Mouse (Mus musculus): ENCODE results near the gene Dstyk. TPM values are rescaled to one million over a fixed set of nuclear protein-coding genes. Genes with fewer than 3 reads are reported as not detected.
A peak's percentile ranks its signal among the peaks of the same experiment; 100 is the strongest.
"Not testable (repeated sequence)": the region's sequence is repeated elsewhere in the genome, so short reads cannot be mapped to it uniquely, and the experiment has no call there.

The Dstyk gene
- polyA plus RNA-seq, 1 experiment from 2014 or later, result 14.3 TPM

DNA sequence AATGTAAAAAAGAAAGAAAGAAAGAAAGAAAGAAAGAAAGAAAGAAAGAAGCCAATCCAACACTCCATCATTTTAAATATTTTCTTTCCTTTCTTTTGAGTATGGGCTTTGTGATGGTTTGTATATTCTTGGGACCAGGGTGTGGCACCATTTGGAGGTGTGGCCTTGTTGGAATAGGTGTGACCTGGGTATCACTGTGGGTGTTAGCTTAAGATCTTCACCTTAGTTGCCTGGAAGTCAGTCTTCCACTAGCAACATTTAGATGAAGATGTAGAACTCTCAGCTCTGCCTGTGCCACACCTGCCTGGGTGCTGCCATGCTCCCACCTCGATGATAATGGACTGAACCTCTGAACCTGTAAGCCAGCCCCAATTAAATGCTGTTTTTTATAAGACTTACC lies 52.7 kb downstream of the Dstyk start:
- not testable (repeated sequence) for H3K9me3 ChIP-seq (replicated peaks); H3K4me1 ChIP-seq; H3K9ac ChIP-seq; H3K4me2 ChIP-seq (replicated peaks); H3K36me3 ChIP-seq; H3K27ac ChIP-seq; H3K4me3 ChIP-seq; ATAC-seq (ENCODE audit: low FRiP score); H3K27me3 ChIP-seq
- WGBS, result 90% methylated on average over 1 of the region's 1 CpGs

DNA sequence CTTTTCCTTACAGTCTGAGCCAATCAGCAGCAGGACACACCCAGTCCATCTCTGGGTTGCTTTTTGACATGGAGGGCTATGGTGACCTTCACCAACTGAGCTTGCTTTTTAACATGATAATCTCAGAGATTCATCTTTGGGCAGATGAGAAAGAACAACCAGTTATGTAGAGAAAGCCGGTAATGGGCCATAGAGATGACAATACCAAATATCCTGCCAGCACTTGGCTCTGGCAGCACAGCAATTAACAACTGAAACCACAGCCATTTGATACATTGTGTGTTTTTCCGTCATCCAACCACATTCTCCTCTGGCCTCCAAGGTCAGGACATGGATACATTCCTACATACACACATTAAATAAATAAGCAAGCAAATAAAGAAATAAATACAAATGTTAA lies 53.7 kb downstream of the Dstyk start:
- no peak for ATAC-seq (ENCODE audit: low FRiP score)
- Histone ChIP-seq H3K4me1 (peaks cover 5% of the 10 kb centered on the region), H3K27me3 (no peaks in the 10 kb centered on the region), H3K9ac (no peak overlapping the region), H3K27ac (no peak overlapping the region), H3K9me3 (replicated peaks) (no peaks in the 10 kb centered on the region), H3K4me3 (no peak overlapping the region), H3K36me3 (peaks cover under 1% of the 10 kb centered on the region; the same call in 1 of the 2 replicates), H3K4me2 (replicated peaks) (no peak overlapping the region)
- whole genome bisulfite sequencing, result 88% methylated on average over 2 of the region's 2 CpGs

DNA sequence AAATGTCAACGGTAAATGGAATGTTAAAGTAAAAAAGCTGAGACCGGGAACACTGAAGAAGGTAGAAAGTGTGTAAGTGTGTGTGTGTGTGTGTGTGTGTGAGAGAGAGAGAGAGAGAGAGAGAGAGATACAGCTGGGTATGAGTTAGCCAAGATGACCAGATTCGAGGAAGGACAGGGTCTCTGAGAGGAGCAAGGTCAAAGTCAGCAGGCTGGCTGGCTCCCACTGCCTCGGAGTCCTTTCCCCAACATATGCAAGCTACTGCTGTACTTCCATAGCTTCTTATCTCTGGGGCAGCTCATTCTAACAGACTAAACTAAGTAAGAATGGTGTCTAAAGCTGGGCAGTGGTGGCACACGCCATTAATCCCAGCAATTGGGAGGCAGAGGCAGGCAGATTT lies 54.1 kb downstream of the Dstyk start:
- Histone ChIP-seq H3K4me2 (replicated peaks) (no peak overlapping the region), H3K27me3 (no peaks in the 10 kb centered on the region), H3K4me3 (no peak overlapping the region), H3K9me3 (replicated peaks) (no peaks in the 10 kb centered on the region), H3K9ac (no peak overlapping the region), H3K36me3 (no peaks in the 10 kb centered on the region), H3K27ac (no peak overlapping the region), H3K4me1 (peaks cover 8% of the 10 kb centered on the region)
- WGBS, result 90% methylated on average over 5 of the region's 5 CpGs
- no peak for ATAC-seq (ENCODE audit: low FRiP score)

DNA sequence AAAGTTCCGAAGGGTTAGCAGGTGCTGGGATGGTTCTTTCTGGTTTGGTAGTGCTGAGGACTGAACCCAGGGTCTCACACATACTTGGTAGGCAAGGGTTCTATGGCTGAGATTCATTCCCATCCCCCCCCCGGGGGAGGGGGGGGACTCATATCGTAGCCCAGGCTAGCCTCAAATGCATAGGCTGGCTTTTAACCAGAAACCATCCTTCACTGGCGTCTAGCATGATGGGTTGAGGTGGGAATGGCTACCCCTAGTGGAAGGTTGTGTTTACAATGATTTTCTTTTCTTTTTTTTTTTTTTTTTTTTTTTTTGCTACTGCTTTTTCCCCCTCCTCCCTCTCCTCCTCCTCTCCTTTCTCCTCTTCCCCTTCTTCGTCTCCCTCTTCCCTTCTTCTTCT lies 55.2 kb downstream of the Dstyk start:
- Histone ChIP-seq H3K27me3 (no peaks in the 10 kb centered on the region), H3K4me2 (replicated peaks) (no peak overlapping the region)

DNA sequence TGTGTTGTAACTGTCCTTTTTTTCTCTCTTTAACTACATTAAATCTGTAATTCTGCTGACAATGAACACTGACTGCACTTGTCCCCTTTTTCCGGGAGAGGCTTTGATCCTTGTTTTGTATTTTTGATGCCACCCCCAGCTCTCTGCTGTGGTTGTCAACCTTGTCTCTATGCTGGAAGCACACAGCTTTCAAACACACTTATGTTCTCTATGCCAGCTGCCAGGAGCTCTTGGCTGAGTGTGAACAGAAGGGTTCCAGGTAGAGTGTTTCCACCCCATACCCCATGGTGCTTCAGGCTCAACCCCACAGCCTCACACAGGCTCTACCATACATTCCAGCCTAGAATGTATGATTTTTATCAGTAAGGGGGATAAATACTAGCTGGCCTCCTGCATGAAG lies 57.1 kb downstream of the Dstyk start:
- Histone ChIP-seq H3K36me3 (no peaks in the 10 kb centered on the region), H3K9ac (no peak overlapping the region), H3K9me3 (replicated peaks) (no peaks in the 10 kb centered on the region), H3K27ac (no peak overlapping the region), H3K4me2 (replicated peaks) (no peak overlapping the region), H3K4me3 (no peak overlapping the region), H3K27me3 (no peaks in the 10 kb centered on the region), H3K4me1 (peaks cover 20% of the 10 kb centered on the region)
- no peak for ATAC-seq (ENCODE audit: low FRiP score)
- 79% methylated on average over 1 of the region's 1 CpGs for WGBS

More for the DNA sequence above, 55.2 kb downstream of the Dstyk start:
- H3K4me1 ChIP-seq, result peaks cover 8% of the 10 kb centered on the region
- ATAC-seq (ENCODE audit: low FRiP score), result no peak
- H3K36me3 ChIP-seq, result no peaks in the 10 kb centered on the region
- no peak overlapping the region for H3K4me3 ChIP-seq
- H3K27ac ChIP-seq, result no peak overlapping the region
- no peak overlapping the region for H3K9ac ChIP-seq
- WGBS, result 63% methylated on average over 5 of the region's 5 CpGs
- H3K9me3 ChIP-seq (replicated peaks), result no peaks in the 10 kb centered on the region

DNA sequence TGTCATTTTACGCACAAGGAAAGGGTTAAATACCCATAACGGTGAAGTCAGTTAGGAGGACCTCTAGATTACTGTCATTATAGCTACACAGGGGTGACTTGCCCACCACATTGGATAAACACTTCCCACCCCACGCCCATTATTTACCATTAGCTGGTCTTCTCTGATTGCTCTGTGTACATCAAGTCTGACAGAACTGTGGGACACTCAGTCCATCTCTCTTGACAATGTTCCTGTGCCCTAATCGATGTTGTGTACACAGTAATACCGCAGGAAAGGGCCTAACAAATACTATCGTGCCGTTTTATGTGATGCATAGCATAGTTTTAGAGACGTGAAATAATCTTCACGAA lies 59.2 kb downstream of the Dstyk start:
- Histone ChIP-seq H3K9ac (peak overlapping the region; percentile 86), H3K27me3 (no peaks in the 10 kb centered on the region), H3K27ac (peak overlapping the region; percentile 56; the same call in 1 of the 2 replicates), H3K9me3 (replicated peaks) (no peaks in the 10 kb centered on the region), H3K36me3 (no peaks in the 10 kb centered on the region), H3K4me3 (peak overlapping the region; percentile 87), H3K4me2 (replicated peaks) (peak overlapping the region; percentile 63), H3K4me1 (peaks cover 20% of the 10 kb centered on the region)
- WGBS, result 5% methylated on average over 9 of the region's 9 CpGs
- peak; percentile 38 for ATAC-seq (ENCODE audit: low FRiP score)

DNA sequence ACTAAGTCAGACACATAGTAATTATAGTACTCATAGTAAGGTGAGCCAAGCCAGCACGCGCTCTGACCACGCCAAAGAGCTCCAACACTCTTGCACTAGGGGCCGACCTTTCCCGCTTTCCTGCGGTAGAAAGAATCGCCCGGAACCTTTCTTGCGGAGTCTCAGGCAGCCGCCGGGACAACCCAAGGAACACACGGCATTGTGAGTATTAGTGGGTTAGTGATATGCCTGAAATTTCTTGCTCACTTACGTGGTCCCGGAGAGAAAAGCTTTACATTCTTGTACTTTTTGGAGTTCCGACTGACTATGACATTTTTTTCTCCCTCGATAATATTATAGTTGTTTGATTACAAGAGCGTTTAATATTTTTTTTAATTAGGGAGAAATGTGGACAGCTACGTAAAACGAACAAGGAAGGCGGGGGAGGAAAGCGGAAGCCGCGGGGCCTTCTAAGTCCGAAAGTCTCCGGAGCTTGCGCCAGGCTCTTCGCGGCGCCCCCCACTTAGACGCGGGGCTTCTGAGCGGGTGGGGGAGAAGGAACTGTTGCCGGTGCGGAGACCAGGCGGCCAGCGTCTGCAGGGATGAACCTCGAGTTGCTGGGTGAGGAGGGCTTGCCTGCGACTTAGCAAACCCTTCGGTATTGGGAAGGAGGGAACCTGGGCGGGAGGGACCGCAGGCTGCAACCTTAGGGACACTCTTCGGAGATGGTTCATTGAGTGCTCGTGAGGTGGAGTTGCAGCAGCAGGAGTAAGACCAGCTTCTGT lies 59.8 kb downstream of the Dstyk start, which contains the start of gene Rbbp5:
Rbbp5 (plus strand) TSS at position 438 of the 764 bp plus-strand sequence.
- Histone ChIP-seq H3K9me3 (replicated peaks) (no peaks in the 10 kb centered on the region), H3K4me3 (peak within 1 kb of the TSS; percentile 87), H3K36me3 (no peaks in the 10 kb centered on the region), H3K27ac (peak within 1 kb of the TSS; percentile 56), H3K27me3 (no peaks in the 10 kb centered on the region), H3K4me2 (replicated peaks) (peak within 1 kb of the TSS; percentile 63), H3K9ac (peak within 1 kb of the TSS; percentile 86), H3K4me1 (peaks cover 20% of the 10 kb centered on the region)
- WGBS, result under 1% methylated on average over 43 of the region's 43 CpGs
- ATAC-seq (ENCODE audit: low FRiP score), result peak; percentile 92

DNA sequence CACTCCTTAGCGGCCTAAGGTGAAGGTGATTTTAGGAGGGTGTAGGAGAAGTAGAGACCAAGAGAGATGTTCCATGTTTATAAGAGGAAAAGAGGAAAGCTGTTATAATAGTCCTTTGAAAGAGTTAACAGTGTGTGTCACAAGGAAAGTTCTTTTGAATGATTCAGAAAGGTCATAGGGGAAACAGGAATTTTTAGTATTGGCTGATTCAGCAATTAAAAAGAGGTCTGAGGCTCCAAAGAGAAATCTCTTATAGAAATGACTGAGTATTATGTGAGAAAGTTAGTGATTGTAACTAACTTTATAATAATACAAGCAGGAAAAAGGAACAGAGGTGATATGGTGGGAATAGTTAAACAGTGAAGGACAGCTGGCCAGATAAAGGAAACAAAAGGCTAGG lies 62.1 kb downstream of the Dstyk start:
- no peaks in the 10 kb centered on the region for H3K27me3 ChIP-seq
- H3K9me3 ChIP-seq (replicated peaks), result no peaks in the 10 kb centered on the region
- H3K9ac ChIP-seq, result no peak overlapping the region
- 95% methylated on average over 1 of the region's 1 CpGs for WGBS
- no peak for ATAC-seq (ENCODE audit: low FRiP score)
- H3K4me3 ChIP-seq, result no peak overlapping the region
- peaks cover 20% of the 10 kb centered on the region for H3K4me1 ChIP-seq
- no peaks in the 10 kb centered on the region for H3K36me3 ChIP-seq
- H3K4me2 ChIP-seq (replicated peaks), result no peak overlapping the region
- H3K27ac ChIP-seq, result no peak overlapping the region

DNA sequence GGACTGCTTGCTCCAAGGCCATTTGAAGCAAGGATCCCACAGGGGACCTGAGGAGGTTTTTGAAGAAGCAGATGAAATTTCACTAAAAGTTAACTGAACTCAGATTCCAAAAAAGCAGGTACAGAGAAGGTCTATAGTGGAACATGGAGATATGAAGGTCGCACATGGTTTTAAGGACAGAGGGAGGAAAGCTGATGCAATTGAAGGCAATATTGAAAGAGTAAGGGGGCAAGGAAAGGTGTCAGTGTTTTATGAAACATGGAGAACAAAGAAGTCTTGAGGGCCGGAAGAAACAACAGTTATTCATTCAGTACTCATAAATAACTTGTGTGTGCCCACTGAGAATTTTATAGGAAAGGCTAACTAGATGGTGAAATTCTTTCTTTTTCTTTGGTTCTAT lies 64.3 kb downstream of the Dstyk start:
- Histone ChIP-seq H3K4me1 (peaks cover 12% of the 10 kb centered on the region), H3K9ac (no peak overlapping the region), H3K4me2 (replicated peaks) (no peak overlapping the region), H3K9me3 (replicated peaks) (no peaks in the 10 kb centered on the region), H3K36me3 (peaks cover 13% of the 10 kb centered on the region), H3K4me3 (no peak overlapping the region), H3K27me3 (no peaks in the 10 kb centered on the region), H3K27ac (no peak overlapping the region)
- WGBS, result 94% methylated on average over 2 of the region's 2 CpGs
- no peak for ATAC-seq (ENCODE audit: low FRiP score)

DNA sequence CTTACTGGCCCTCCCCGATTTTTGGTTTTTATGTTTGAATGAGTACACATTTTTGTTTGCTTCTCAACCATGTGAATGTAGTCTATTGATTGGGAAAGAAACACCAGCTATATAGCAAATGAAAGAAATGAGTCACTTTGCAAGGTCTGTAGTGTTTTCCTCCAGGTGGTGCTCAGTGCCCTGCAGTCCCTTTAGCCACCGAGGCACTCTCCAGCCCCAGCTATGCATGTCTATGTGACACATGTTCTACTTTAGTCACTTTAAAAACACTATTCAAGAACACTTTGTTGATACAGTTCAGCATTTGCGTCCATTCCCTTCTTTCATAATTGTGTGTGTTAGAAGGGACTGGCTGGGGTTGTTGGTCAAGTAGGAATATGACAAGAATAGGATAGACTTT lies 65.9 kb downstream of the Dstyk start:
- no peak overlapping the region for H3K4me2 ChIP-seq (replicated peaks)
- peaks cover 7% of the 10 kb centered on the region for H3K4me1 ChIP-seq
- H3K36me3 ChIP-seq, result peaks cover 27% of the 10 kb centered on the region
- no peak overlapping the region for H3K27ac ChIP-seq
- H3K9me3 ChIP-seq (replicated peaks), result no peaks in the 10 kb centered on the region
- no peak for ATAC-seq (ENCODE audit: low FRiP score)
- no peak overlapping the region for H3K9ac ChIP-seq
- 93% methylated on average over 3 of the region's 3 CpGs for WGBS
- H3K27me3 ChIP-seq, result no peaks in the 10 kb centered on the region
- H3K4me3 ChIP-seq, result no peak overlapping the region

DNA sequence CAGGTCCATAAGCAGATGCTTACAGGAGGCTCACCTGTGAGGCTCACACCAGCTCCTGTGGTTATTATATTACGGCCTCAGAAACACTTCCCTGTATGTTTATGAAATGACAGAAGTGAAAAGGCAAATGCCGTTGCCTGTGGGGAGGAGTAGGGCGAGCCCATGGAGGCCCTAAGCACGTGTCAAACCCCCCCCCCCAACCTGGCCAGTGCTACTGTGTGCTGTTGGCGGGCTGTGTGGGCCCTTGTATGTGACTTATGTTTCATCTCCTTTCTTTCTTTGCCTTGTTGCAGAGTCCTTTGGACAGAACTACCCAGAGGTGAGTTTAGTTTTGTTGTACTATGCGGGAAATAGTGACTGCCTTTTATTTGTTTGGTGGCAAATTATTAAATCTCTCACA lies 66.4 kb downstream of the Dstyk start:
- Histone ChIP-seq H3K4me3 (no peak overlapping the region), H3K27ac (no peak overlapping the region), H3K4me1 (0 out of 2 replicates have a peak, but pooled peaks cover 2% of the 10 kb centered on the region), H3K9me3 (replicated peaks) (no peaks in the 10 kb centered on the region), H3K36me3 (peaks cover 32% of the 10 kb centered on the region), H3K9ac (no peak overlapping the region), H3K27me3 (no peaks in the 10 kb centered on the region), H3K4me2 (replicated peaks) (no peak overlapping the region)
- WGBS, result 95% methylated on average over 6 of the region's 6 CpGs
- no peak for ATAC-seq (ENCODE audit: low FRiP score)

DNA sequence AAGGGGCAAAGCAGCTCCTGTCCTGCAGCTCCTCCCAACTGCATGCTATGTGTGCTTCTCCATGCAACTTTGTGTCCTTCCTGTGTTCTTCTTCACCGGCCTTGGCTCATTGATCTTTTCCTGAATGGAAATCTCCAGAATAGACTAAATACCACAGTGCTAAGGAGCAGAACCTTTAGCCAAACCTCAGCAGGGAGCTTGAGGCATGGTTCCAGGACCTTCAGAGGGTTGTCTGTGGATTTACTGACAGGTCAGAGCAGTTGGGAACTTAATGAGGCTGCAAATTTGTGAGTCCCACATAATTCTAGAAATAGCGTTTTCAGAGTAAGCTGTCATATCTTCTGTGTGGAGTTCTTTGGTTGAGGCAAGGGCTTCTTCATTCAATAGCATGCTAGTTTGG lies 83.2 kb downstream of the Dstyk start:
- H3K4me1 ChIP-seq, result no peaks in the 10 kb centered on the region
- no peaks in the 10 kb centered on the region for H3K9me3 ChIP-seq (replicated peaks)
- peaks cover 81% of the 10 kb centered on the region for H3K36me3 ChIP-seq
- H3K27me3 ChIP-seq, result no peaks in the 10 kb centered on the region
- ATAC-seq (ENCODE audit: low FRiP score), result no peak
- no peak overlapping the region for H3K4me2 ChIP-seq (replicated peaks)
- H3K9ac ChIP-seq, result no peak overlapping the region
- no peak overlapping the region for H3K4me3 ChIP-seq
- H3K27ac ChIP-seq, result no peak overlapping the region
- 88% methylated on average over 2 of the region's 2 CpGs for WGBS

DNA sequence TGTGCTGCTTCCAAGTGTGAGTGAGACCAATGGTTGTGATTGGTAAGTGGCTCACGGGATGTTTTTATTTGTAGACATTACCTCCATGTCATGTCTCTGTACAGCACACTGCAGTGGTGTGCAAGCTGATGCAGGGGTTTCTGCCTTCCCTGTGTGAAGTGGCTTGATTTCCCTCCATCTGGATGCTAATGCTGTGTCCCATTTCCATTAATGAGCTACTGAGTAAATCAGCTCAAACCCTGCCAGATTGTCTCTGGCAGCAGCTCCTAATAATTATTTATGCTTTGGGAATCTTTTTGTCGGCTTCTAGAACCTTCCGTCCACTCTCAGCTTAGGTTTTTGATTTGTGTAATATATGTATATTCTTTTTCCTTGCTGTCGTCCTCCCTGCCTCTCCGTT lies 87.8 kb downstream of the Dstyk start:
- ATAC-seq (ENCODE audit: low FRiP score), result no peak
- Histone ChIP-seq H3K27me3 (no peaks in the 10 kb centered on the region), H3K4me2 (replicated peaks) (no peak overlapping the region), H3K9ac (no peak overlapping the region), H3K4me3 (no peak overlapping the region), H3K9me3 (replicated peaks) (no peaks in the 10 kb centered on the region), H3K36me3 (peaks cover 69% of the 10 kb centered on the region), H3K4me1 (peaks cover 5% of the 10 kb centered on the region; the same call in 1 of the 2 replicates), H3K27ac (no peak overlapping the region)
- 94% methylated on average over 5 of the region's 5 CpGs for WGBS

Measured in hindbrain, embryonic 12.5 days (tissue).